Mouse (Mus musculus) ES-E14 (cell line): ENCODE measurements around the gene Satb2. TPM values are rescaled to one million over a fixed set of nuclear protein-coding genes. Genes with fewer than 3 reads are reported as not detected.

Experiments
- DNase-seq: peaks from one replicate; pipeline ENCODE4 v3.0.0-alpha.2; 2013; ENCODE audit warnings: low read depth, low spot score
- H3K27ac ChIP-seq: 2 replicates; pipeline ENCODE4 v1.5.1; 2012; ENCODE audit warnings: low read depth, mild to moderate bottlenecking, low read length, moderate library complexity, mixed read lengths; ENCODE audit not compliant: poor library complexity, insufficient read depth, severe bottlenecking
- H3K36me3 ChIP-seq: 2 replicates; pipeline ENCODE4 v1.6.1; 2012; ENCODE audit warnings: mild to moderate bottlenecking, low read length, moderate library complexity, mixed read lengths; ENCODE audit not compliant: control insufficient read depth, poor library complexity, insufficient read depth, severe bottlenecking
- H3K4me1 ChIP-seq, 2 experiments: fragments of 150-350 bp in 1 of 2; sonication (generic) in 1 of 2; 2 replicates each; pipeline ENCODE4 v1.6.1; 2012; ENCODE audit warnings: low read length in 2 of 2, mild to moderate bottlenecking in 1 of 2, mixed read lengths in 1 of 2; ENCODE audit not compliant: control insufficient read depth in 2 of 2, insufficient read depth in 2 of 2, poor library complexity in 1 of 2
- H3K4me3 ChIP-seq, 2 experiments: fragments of 150-350 bp in 1 of 2; sonication (generic) in 1 of 2; 2 replicates each; pipeline ENCODE4 v1.5.1; 2012; ENCODE audit warnings: low read length in 2 of 2, low read depth in 1 of 2, mild to moderate bottlenecking in 1 of 2, mixed read lengths in 1 of 2; ENCODE audit not compliant: insufficient read depth in 1 of 2, poor library complexity in 1 of 2, severe bottlenecking in 1 of 2
- H3K9ac ChIP-seq: 2 replicates; pipeline ENCODE4 v1.6.1; 2012; ENCODE audit warnings: low read depth, mild to moderate bottlenecking, low read length, mixed read lengths; ENCODE audit not compliant: poor library complexity, insufficient read depth, severe bottlenecking
- H3K9me3 ChIP-seq: fragments of 150-350 bp; sonication (generic); 2 replicates; pipeline ENCODE4 v1.6.1; 2012; ENCODE audit warnings: low read depth, mild to moderate bottlenecking, low read length; ENCODE audit not compliant: control insufficient read depth, insufficient read depth
- CHD2 ChIP-seq: IDR thresholded peaks from 2 replicates; pipeline ENCODE4 v1.6.1; 2014; ENCODE audit warnings: mild to moderate bottlenecking, low read depth, low read length, inconsistent platforms
- HCFC1 ChIP-seq: IDR thresholded peaks from 2 replicates; pipeline ENCODE4 v1.6.1; 2012; ENCODE audit warnings: low read length, inconsistent platforms, borderline replicate concordance; ENCODE audit not compliant: insufficient read depth
- MAFK ChIP-seq: IDR thresholded peaks from 2 replicates; pipeline ENCODE4 v1.6.1; 2014; ENCODE audit warnings: mild to moderate bottlenecking, low read depth, low read length, inconsistent platforms; ENCODE audit not compliant: insufficient read depth
- ZC3H11A ChIP-seq: IDR thresholded peaks from 2 replicates; pipeline ENCODE4 v1.6.1; 2012; ENCODE audit warnings: low read depth, mild to moderate bottlenecking, inconsistent platforms, low read length, borderline replicate concordance
- ZNF384 ChIP-seq: IDR thresholded peaks from 2 replicates; pipeline ENCODE4 v1.6.1; 2012; ENCODE audit warnings: low read depth, low read length, inconsistent platforms
- in situ Hi-C, 2 experiments: fragments of 600-800 bp; cut with MboI; formaldehyde crosslinking; loops; one replicate each; pipeline ENCODE4 v1.15.1; 2025; ENCODE audit warnings: low sequenced_read_pairs in 2 of 2, inconsistent platforms in 1 of 2; ENCODE audit not compliant: unreplicated experiment in 2 of 2
- total RNA-seq: library from RNA; depleted of rRNA; stranded (reverse); fragments of 300-350 nt; gene quantifications from 2 replicates; pipeline ENCODE4 v1.2.3, GENCODE M21; 2012

Satb2 gene
- total RNA-seq, 1 experiment, result 2.8 TPM

GRCm38 (mm10) chr1:56844551-56845330 is 133.7 kb downstream of the Satb2 start:
- H3K9me3 ChIP-seq, result no peaks in the 10 kb centered on the region
- H3K27ac ChIP-seq, result no peak overlapping the region
- H3K4me1 ChIP-seq, result peaks cover 2 to 8% of the 10 kb centered on the region in 2 experiments; a peak in 2 of 4 replicates
- no peak overlapping the region for H3K4me3 ChIP-seq
- in situ Hi-C loops, result no loop called here
- peak; percentile 22 for DNase-seq
- no peak overlapping the region for H3K9ac ChIP-seq
- no peaks in the 10 kb centered on the region for H3K36me3 ChIP-seq
- TF ChIP-seq ZNF384 (no peak), MAFK (no peak), HCFC1 (no peak), ZC3H11A (no peak), CHD2 (no peak)

- H3K27ac ChIP-seq, result no peak overlapping the region
- in situ Hi-C loops, result no loop called here
- DNase-seq, result peak; percentile 40
- no peaks in the 10 kb centered on the region for H3K9me3 ChIP-seq
- H3K36me3 ChIP-seq, result no peaks in the 10 kb centered on the region
- no peak for TF ChIP-seq ZC3H11A
- TF ChIP-seq MAFK, result peak; percentile 74
- TF ChIP-seq ZNF384, result no peak
- peaks cover 0 to 3% of the 10 kb centered on the region in 2 experiments; a peak in 1 of 4 replicates for H3K4me1 ChIP-seq
- no peak overlapping the region for H3K9ac ChIP-seq
- no peak overlapping the region for H3K4me3 ChIP-seq
These were observed 139.5 kb downstream of the Satb2 start for GRCm38 (mm10) chr1:56838901-56839300.

GRCm38 (mm10) chr1:56833984-56834900 is 144.2 kb downstream of the Satb2 start:
- Histone ChIP-seq H3K4me1 (no peaks in the 10 kb centered on the region), H3K9ac (no peak overlapping the region), H3K36me3 (no peaks in the 10 kb centered on the region), H3K27ac (no peak overlapping the region), H3K4me3 (no peak overlapping the region), H3K9me3 (no peaks in the 10 kb centered on the region)
- DNase-seq, result no peak
- no peak for TF ChIP-seq MAFK
- no peak for TF ChIP-seq ZC3H11A
- TF ChIP-seq ZNF384, result no peak
- TF ChIP-seq CHD2, result no peak
- TF ChIP-seq HCFC1, result no peak
- in situ Hi-C loops, result no loop called here

- no peak for TF ChIP-seq HCFC1
- TF ChIP-seq CHD2, result no peak
- no peak for TF ChIP-seq ZNF384
- no peak for TF ChIP-seq MAFK
- no peak for TF ChIP-seq ZC3H11A
- H3K4me1 ChIP-seq, result no peaks in the 10 kb centered on the region
- in situ Hi-C loops, result no loop called here
- H3K27ac ChIP-seq, result no peak overlapping the region
- H3K9ac ChIP-seq, result no peak overlapping the region
- H3K36me3 ChIP-seq, result no peaks in the 10 kb centered on the region
- no peak for DNase-seq
- H3K4me3 ChIP-seq, result no peak overlapping the region
- H3K9me3 ChIP-seq, result no peaks in the 10 kb centered on the region
These were observed 145.1 kb downstream of the Satb2 start for GRCm38 (mm10) chr1:56833307-56833706.
